Mouse (Mus musculus) heart, adult 8-10 months (tissue): ENCODE data around the gene Sh2d6. TPM values are rescaled to one million over a fixed set of nuclear protein-coding genes. Genes with fewer than 3 reads are reported as not detected.
"Not testable (repeated sequence)": the region's sequence is repeated elsewhere in the genome, so short reads cannot be mapped to it uniquely, and the experiment has no call there.

ENCODE experiments used
- DNase-seq: peaks from one replicate; pipeline ENCODE4 v3.0.0; 2022; ENCODE audit warnings: low spot score
- total RNA-seq, 4 experiments: library from RNA; stranded (reverse); gene quantifications; 2 replicates each; pipeline ENCODE4 v1.2.4; 2022

Gene Sh2d6
- total RNA-seq, 4 experiments from 2014 or later, result not detected

DNA sequence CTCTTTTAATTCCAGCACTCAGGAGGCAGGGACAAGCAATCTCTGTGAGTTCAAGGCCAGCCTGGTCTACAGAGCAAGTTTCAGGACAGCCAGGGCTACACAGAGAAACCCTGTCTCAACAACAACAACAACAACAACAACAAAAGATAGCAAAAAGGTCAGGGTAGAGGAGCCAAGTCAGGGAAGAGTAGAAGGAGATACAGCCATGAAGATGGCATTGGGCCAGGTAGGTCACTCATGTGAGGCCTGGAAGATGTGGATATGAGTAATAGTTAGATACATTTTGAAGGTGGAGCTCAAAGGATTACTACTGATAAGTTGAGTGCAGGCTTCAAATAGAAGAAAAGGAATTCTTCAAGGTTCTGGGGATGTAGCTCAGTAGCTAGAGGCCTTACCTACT lies 18.2 kb downstream of the Sh2d6 start:
- no peak for DNase-seq

DNA sequence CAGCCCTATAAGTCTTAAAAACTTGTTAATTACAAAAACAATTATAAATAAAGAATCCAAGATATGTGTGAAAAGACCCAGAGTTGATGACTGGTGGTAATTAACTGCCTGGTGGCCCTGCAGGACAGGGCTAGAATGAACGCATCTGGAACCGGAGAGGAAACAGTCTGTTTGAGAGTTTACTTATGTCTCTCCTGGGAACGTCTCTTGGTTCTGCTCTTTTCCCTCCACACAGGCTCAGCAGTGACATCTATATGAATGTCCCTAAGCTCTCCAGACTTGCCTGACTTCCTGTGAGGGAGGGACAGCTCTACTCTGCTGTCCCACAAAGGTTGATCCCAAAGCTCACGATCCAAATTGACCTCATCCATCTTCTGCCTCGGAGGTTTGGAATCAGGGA lies 22.6 kb downstream of the Sh2d6 start:
- no peak for DNase-seq

DNA sequence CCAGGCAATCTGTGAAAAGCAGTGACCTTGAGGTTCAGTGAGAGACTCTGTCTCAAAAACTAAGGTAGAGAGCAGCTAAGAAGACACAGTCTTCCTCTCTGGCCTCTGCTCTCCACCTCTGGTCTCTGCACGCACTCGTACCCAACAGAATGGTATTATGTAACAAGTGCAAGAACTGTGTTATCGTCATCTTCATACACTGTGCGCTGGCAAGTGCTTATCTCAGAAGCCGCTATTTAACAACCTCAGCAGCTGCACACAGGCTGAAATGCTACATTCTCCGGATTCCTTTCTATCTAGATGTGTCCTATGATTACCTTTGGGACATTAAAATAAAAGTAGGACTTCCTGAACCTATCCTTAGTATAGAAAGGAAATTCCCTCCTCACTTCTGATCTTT lies 28.6 kb downstream of the Sh2d6 start:
- peak; percentile 70 for DNase-seq

DNA sequence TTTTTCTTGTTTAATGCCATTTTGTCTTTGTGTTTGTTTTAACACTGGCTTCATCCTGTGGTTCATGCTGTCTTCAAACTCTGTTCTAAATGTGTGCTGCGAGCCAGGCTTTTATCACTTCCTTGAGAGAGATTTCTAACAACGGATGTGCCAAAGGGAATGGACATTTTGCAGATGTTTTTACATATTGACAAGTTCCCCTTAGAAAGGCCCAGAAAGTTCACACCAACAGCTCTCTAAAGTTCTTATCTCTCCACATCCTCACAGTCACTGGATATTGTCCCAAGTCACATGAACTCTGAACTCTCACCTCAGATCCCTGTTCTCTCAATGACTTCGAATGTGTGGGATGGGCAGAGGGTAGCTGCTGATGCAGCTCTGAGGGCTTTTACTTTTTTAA lies 30.4 kb downstream of the Sh2d6 start:
- DNase-seq, result peak; percentile 63

DNA sequence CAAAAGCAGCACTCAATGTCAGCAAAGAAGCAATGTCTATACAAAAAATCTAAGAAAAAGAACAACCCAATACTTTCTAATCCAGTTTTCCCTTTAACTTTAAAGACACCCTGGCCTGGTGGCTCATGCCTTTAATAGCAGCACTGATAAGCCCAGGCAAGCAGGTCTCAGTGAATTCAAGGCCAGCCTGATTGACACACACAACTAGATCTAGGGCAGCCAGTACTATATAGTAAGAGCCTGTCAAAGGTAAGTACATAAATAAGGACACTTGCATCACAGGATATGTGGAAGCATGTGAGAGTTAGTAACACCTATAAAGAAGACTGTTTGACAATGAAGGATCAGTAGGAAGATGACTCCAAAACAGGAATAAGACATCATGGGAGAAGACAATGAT lies 32.0 kb downstream of the Sh2d6 start:
- DNase-seq, result no peak

DNA sequence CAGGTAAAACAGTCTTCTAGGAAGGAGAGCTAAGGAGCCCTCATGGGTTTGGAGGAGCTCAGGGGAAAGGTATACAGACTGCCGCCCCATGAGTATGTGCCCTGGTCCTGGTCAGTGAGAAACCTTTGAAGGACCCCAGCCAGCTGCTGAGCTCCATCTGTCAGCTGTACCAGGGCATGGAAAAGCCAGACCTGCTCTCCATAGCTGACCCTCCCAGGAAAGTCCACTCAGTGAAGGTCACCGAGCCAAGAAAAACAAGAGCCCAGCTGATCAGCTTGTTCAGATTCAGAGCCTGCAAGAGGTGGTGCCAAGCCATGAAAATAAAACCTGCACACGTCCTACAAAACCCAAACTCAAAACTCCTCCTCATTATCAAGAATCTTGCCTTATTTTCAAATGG lies 32.7 kb downstream of the Sh2d6 start:
- peak; percentile 68 for DNase-seq

DNA sequence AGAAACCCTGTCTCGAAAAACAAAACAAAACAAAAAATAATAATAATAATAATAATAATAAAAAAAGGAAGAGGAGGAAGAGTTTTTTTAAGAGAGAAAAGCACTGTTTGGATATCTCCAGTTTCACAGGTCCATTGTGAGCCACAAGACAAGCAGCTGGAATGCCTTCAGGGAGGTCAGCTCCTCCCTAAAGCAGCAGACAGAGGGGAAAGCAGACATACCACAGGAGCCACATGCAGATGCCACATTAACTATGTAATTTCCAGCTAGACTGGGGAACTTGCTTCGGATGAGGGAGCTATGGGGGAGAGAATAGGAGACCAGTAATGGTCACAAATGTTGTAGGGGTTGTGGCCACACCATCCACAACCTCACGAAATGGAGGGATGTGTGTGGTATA lies 34.2 kb downstream of the Sh2d6 start:
- no peak for DNase-seq

DNA sequence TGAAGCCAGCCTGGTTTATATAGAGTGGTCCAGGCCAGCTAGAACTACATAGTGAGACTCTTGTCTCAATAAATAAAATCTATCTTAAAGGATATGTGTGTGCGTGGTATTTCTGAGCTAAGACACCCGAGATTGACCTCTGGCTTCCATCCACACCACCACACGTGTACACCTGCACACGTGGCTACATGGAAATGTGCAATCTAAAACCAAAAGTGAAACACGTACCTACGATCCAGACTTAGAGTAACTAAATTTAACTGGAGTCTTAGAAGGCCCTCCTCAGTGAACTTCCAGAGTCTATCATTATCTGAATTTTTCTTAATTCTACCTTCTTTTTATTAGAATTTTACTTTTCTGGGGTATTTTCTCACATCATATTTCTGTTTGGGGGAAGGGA lies 35.2 kb downstream of the Sh2d6 start:
- no peak for DNase-seq

DNA sequence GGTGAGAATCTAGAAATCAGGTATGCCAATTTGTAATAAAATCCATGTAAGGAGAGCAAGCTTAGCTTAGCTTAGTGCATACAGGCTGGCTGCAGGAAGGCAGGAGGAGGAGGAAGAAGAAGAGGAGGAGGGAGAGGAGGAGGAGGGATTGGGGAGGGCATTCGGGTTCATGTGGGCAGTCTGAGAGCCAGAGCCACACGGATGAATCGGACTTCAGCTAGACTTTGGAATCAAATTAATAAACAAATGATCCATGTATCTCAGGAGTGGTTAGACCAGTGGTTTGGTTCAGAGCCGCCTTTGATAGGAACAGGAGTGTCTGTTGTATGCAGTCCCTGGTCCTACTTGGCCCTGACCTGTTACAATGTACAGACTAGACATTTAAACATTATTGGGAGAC lies 36.6 kb downstream of the Sh2d6 start:
- no peak for DNase-seq

DNA sequence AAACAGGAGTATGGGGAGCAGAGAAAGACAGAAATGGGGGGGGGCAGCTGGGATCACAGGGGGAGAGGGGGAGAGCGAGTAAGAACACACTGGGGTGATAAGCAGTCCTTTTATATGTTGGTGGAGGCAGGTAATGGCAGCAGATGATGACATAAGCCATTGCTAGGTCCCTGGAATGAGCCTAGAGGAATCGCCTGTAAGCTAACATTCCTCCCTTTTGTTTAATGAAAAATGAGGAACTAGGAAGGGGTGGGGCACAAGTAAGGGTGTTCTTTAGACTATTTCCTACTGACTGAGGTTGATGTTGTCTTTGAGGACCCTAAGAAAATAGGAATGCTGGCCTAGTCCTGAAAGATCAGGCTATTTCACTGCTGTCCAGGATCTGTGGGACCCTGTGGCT lies 39.4 kb downstream of the Sh2d6 start:
- no peak for DNase-seq

DNA sequence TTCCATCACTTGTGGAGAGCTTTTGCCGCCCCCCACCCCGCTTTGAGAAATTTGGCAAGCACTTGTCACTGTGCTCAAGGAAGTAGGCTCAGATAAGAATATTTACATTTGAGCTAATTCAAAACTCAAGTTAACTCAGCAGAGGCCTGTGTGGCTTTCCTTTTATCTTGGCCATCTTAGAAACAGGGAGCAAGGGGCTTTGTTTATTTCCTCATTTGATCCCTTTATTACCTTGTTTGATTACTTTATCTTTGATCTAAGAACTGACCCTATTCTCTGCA lies 41.1 kb downstream of the Sh2d6 start:
- DNase-seq, result no peak

DNA sequence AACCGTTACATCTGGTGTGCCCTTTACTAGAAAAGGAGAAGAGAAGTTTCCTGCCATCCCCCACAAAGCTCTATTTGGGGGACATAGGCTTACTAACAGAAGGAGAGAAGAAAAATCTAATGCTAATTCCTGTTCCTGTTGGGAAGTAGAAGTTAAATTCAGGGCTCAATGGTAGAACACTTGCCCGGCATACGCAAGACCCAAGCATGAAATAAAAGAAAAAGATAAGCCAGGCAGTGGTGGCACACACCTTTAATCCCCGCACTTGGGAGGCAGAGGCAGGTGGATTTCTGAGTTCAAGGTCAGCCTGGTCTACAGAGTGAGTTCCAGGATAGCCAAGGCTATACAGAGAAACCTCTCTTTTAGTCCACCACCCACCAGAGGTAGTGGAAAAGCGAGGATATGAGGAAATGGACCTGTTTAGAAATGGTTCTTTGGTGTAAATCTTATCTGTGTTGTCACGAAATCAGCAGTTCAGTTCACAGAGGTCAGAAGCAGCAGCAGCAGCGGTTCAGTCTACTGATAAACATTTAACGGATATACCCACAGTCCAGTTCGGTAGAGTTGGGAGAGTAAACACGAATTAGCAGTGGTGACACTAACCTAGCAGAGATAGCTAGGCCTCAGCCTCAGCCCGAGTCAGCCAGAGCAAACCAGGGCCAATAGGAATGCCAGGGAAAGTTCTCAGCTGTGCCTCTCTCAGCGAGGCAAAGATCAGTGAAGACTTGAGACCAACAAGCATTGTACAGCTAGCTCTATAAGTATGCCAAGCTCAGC lies 41.7 kb downstream of the Sh2d6 start:
- DNase-seq, result no peak

DNA sequence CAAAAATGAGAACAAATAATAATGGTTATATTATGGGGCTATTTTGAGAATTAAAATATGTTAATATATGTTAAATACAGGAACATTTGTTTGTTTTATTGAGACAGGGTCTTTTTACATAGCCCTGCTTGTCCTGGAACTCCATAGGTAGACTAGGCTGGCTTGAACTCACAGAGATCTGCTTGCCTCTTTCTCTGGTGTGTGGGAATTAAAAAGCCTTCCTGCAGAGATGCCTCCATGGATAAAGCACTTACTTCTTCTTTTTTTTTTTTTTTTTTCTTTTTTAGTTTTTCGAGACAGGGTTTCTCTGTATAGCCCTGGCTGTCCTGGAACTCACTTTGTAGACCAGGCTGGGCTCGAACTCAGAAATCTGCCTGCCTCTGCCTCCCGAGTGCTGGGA lies 42.8 kb downstream of the Sh2d6 start:
- not testable (repeated sequence) for DNase-seq

DNA sequence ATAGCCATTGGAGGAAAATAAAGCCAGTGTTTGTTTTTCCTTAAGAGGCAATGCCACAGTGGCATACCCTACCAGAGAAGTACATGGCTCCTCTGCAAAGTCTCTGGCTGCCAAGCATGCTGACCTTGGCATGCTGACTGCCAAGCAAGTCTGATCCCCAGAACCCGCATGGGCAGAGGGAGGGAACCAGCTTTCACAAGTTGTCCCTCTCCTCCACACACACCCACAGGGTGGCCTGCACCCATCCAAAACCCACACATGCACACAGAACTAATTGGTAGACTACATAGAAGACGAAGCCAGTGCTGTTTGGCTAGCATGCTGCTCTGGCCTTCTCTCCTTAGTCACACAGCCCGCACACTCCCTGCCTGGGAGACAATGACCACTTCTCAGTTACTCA lies 43.9 kb downstream of the Sh2d6 start:
- DNase-seq, result no peak

DNA sequence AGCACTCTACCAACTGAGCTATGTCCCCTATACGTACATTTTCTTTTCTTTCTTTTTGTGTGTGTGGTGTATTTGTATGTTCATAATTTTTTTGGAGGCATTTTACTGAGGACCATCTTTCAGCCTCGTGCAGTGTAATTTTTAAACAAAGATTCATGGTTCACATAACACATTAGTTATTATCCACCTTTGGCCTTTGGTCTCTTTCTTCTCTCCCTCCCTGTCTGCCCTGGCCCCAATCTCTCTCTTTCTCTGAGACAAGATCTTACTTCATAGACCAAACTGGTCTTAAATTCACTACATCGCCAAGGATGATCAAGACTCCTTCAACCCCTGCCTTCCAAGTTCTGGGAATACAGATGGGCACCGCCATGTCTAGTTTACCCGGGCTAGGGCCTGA lies 44.7 kb downstream of the Sh2d6 start:
- DNase-seq, result no peak

DNA sequence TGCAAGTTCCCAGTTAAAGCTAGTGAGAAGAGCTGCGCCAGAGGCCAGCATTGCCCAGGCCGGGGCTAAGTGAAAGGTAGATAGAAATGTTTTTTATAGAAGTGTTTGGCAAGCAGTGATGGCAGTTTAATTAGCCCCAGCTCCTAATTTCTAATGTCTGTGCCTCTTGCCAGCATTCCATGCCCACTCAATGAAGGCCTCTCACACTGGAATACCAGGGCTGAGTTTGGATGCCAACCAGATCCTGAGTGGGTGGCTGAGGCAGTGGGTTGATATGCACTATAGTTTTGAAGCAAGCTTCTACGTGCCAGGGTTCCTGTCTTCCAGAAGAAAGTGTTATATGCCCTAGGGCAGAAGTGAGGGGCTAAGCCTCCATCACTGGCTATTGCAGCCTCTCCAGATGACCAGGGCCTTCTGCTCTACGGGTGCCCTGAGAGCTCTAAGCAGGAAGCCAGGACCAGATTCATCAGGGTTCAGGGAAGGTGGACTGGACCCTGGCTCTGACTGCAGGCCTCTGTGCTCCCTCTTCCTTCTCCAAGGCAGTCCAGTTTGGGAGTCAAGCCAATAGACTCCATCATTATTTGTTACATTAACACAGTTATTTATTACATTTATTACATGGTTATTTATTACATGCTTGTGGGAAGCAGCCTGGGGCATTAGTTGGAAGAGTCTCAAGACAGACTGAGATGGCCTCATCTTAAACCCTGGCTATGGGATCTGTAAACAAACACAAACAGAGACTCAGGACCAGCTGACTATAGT lies 46.1 kb downstream of the Sh2d6 start:
- DNase-seq, result no peak

DNA sequence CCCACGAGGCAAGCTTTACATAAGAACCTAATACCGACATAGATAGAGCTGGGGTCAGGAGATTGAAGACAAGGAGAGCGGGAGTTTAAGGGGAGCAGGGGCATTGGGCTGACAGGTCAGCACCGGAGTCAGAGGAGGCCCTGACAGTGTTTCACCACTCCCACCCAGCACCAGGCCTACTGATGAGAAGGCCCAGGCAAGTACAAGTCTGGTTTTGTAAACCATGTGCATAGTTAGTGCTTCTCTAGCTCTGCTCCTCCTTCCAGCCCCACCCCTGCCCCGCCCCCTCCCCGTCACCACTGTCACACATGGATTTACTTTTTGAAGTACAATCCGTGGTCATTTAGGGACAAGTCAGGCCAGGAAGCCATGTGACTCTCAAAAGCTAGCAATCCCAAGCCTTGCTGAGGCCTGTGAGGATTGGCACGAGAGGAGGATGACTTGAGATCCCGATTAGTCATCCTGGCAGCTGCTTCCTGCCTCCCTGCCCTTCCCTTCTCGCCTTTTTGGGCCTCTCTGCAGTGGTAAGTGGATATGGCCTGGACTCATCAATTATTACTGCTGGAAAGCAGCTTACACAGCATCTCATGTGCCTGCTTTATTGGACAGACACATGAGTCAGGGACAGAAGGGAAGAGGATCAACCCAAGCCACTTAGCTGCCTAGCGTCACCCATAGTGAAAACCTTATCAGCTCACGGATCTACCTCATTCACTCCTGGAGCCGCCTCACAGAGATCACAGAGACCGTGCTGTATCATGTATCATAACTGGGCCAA lies 48.1 kb downstream of the Sh2d6 start:
- DNase-seq, result peak; percentile 72

DNA sequence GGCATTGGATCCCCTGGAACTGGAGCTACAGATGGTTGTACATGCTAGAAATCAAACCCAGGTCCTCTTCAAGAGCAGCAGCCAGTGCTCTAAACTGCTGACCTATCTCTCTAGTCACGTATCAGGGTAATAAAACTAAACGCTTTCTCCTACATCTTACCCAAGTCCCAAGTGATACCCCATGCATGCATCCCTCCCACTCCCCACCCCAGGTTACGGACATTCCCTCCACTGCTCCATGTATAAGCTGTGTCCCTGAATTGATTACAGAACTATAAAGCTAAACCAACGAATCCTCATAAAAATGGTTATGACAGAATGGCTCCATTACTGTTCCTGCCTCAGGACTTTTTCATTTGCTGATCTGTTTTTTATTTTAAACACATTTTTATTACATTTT lies 55.3 kb downstream of the Sh2d6 start:
- no peak for DNase-seq

DNA sequence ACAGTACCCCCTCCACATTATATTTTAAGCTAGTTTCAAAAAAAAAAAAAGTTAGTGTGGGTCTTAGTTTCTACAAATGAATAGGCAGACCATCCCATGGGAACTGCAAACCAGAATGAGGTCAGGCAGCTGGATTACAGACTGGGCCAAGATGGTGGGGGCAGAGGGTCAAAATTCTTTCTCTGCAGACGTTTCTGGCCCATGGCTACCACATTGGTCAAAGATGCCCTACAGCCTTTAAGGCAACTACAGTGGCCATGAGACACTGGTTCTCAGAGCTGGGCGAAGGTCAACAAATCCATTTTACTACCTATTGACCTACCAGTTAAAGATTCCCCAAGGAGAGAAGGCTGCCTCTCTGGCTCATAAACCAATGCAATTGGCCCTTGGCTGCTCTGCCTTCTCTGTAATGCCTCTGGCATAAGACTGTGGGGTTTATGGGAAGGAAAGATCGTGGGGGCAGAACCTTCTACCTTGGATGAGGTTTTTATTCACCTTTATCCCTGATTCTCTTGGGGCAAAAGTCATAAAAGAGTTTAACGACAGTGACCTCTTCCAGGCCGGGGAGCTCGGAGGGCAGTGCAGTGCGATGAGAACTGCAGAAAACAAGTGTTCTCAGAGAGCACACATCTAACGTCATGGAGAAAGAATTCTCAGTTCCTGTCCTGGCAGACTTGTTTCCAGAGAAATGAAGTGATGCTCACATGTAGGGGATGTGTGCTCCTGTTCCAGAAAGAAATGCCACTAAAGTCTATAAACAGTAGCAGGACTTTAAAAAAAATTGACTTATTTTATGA lies 55.9 kb downstream of the Sh2d6 start:
- peak; percentile 40 for DNase-seq
